Mouse (Mus musculus) E14TG2a.4 (cell line): ENCODE results near the gene Nrbp1.

Experiments
- CTCF ChIP-seq: conservative IDR thresholded peaks from 2 replicates; pipeline ENCODE4 v1.5.1; 2014; ENCODE audit warnings: low read length
- NANOG ChIP-seq: IDR thresholded peaks from 2 replicates; pipeline ENCODE4 v1.6.1; 2014; ENCODE audit warnings: borderline replicate concordance, low read length, mixed read lengths

- TF ChIP-seq CTCF (no peak), NANOG (no peak)
Observed at GRCm38 (mm10) chr5:31199893-31200292, 40.8 kb upstream of the Nrbp1 start.
